Mouse (Mus musculus) forebrain, embryonic 10.5 days (tissue): Measurements from ENCODE around the gene Tmem268. TPM values are rescaled to one million over a fixed set of nuclear protein-coding genes. Genes with fewer than 3 reads are reported as not detected.
A peak's percentile ranks its signal among the peaks of the same experiment; 100 is the strongest.

Experiments
- DNase-seq: peaks from one replicate; pipeline ENCODE4 v3.0.0-alpha.2; 2017; ENCODE audit warnings: low spot score; ENCODE audit errors: extremely low spot score
- H3K27ac ChIP-seq: fragments of 300-500 bp; sonication (generic); 2 replicates; pipeline ENCODE4 v1.5.1; 2016; ENCODE audit warnings: mild to moderate bottlenecking
- H3K27me3 ChIP-seq: fragments of 300-500 bp; sonication (generic); 2 replicates; pipeline ENCODE4 v1.6.1; 2016; ENCODE audit warnings: mild to moderate bottlenecking; ENCODE audit not compliant: poor library complexity, severe bottlenecking
- H3K36me3 ChIP-seq: fragments of 300-500 bp; sonication (generic); replicated peaks from 2 replicates; pipeline ENCODE4 v1.6.1; 2016; ENCODE audit warnings: mild to moderate bottlenecking, moderate library complexity
- H3K4me1 ChIP-seq: fragments of 300-500 bp; sonication (generic); 2 replicates; pipeline ENCODE4 v1.6.1; 2016
- H3K4me3 ChIP-seq: fragments of 300-500 bp; sonication (generic); 2 replicates; pipeline ENCODE4 v1.5.1; 2016; ENCODE audit warnings: mild to moderate bottlenecking, moderate library complexity
- H3K9me3 ChIP-seq: fragments of 300-500 bp; sonication (generic); 2 replicates; pipeline ENCODE4 v1.6.1; 2016; ENCODE audit warnings: mild to moderate bottlenecking, moderate library complexity
- WGBS: fragments of 180-500 bp; shearing (Covaris S2); methylation state at CpG from one replicate; pipeline ENCODE4 v1.1.7; 2016; 5-methylcytosine and 5-hydroxymethylcytosine counted together
- polyA plus RNA-seq: library from polyadenylated mRNA; unstranded; fragments of >200 nt; fragmentation: Nextera tagmentation; extraction: Ambion mirVana; gene quantifications from 2 replicates; pipeline ENCODE4 v1.2.1, GENCODE M21; 2016

Tmem268 gene
- polyA plus RNA-seq, 1 experiment from 2014 or later = 9.5 TPM

GRCm38 (mm10) chr4:63559127-63559697, 631 bp downstream of the Tmem268 start:
- DNase-seq = no peak
- Histone ChIP-seq H3K27me3 (peaks cover 3% of the 10 kb centered on the region), H3K9me3 (no peaks in the 10 kb centered on the region), H3K4me3 (peak overlapping the region; percentile 64), H3K27ac (peak overlapping the region; percentile 94), H3K4me1 (peaks cover 55% of the 10 kb centered on the region), H3K36me3 (peaks cover 12% of the 10 kb centered on the region)
- WGBS = 49% methylated on average over 9 of the region's 9 CpGs

DNA sequence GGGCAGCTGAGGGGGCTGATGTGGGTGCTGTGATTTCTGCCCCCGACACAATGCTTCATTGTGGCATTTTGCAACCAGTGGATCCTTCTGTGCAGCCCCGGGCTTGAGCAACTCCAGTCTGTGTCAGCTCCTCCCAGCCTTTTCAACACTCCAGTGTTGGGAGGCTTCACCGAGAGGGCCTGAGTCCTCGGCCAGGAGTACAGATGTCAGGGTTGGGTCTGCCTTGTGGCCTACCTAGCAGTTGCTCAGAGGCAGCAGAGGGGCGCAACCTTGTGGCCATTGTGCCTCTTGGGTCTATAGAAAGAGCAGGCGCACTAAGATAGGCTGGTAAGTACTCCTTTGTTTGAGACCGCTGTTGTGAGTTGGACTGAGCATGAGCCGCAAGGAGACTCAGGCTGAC, 1.5 kb downstream of the Tmem268 start:
- no peak overlapping the region for H3K4me3 ChIP-seq
- peaks cover 54% of the 10 kb centered on the region for H3K4me1 ChIP-seq
- peaks cover 3% of the 10 kb centered on the region for H3K27me3 ChIP-seq
- DNase-seq = no peak
- H3K36me3 ChIP-seq = peaks cover 13% of the 10 kb centered on the region
- no peaks in the 10 kb centered on the region for H3K9me3 ChIP-seq
- WGBS = 58% methylated on average over 8 of the region's 8 CpGs
- peak overlapping the region; percentile 72 for H3K27ac ChIP-seq

GRCm38 (mm10) chr4:63561861-63562675, 3.5 kb downstream of the Tmem268 start:
- no peaks in the 10 kb centered on the region for H3K27me3 ChIP-seq
- H3K36me3 ChIP-seq = peaks cover 21% of the 10 kb centered on the region
- no peaks in the 10 kb centered on the region for H3K9me3 ChIP-seq
- 85% methylated on average over 7 of the region's 7 CpGs for WGBS
- H3K27ac ChIP-seq = no peak overlapping the region
- peaks cover 48% of the 10 kb centered on the region for H3K4me1 ChIP-seq
- H3K4me3 ChIP-seq = no peak overlapping the region
- DNase-seq = no peak

DNA sequence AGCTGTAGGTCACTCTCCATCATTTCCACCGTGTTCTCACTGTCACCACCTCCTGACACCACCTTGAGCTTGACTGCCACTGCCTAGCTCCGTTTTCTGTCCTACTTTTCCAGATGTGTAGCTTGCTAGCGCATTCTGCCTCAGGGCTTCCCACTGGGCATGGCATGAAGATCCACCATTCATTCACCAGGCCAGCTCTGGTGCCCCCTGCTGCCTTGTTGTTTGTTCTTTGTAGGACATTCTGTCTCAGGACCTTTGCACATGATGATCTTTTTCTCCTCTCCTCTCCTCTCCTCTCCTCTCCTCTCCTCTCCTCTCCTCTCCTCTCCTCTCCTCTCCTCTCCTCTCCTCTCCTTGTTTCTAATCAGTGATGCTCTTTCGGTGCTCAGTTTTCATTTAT, 4.2 kb downstream of the Tmem268 start:
- WGBS = 90% methylated on average over 4 of the region's 4 CpGs
- no peak overlapping the region for H3K4me3 ChIP-seq
- H3K36me3 ChIP-seq = peaks cover 21% of the 10 kb centered on the region
- no peak for DNase-seq
- peaks cover 41% of the 10 kb centered on the region for H3K4me1 ChIP-seq
- H3K9me3 ChIP-seq = no peaks in the 10 kb centered on the region
- no peak overlapping the region for H3K27ac ChIP-seq
- H3K27me3 ChIP-seq = no peaks in the 10 kb centered on the region

DNA sequence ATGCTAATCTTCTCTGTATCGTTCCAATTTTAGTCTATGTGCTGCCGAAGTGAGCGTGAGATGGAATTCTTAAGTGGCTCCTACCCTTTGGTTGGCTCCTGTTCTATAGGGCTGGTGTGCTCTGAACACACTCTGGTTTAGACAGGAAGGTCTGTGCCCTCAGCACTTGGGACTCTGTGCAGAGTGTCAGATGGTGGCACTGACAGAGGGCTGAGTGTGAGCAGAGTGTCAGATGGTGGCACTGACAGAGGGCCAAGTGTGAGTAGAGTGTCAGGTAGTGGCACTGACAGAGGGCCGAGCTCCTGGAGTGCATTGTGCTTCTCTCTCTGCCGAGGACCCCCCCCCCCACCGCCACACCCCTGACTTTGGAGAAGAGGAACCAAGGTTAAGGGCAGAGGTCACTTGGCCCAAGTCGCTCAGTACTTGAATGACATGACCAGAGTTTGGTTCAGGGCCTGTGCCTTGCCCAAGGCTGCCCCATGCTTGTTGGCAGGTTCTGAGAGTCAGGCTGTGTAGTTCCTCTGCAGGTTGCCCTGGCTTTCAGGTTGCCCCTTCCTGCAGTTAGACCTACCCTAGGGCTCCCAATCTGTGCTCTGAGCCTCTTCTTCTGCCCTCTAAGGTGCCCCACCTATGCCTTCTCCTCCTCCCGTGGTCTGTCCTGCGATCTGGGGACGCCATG, 9.3 kb downstream of the Tmem268 start:
- H3K9me3 ChIP-seq = no peaks in the 10 kb centered on the region
- no peak overlapping the region for H3K4me3 ChIP-seq
- DNase-seq = no peak
- 85% methylated on average over 10 of the region's 10 CpGs for WGBS
- peaks cover 28% of the 10 kb centered on the region for H3K36me3 ChIP-seq
- peaks cover 30% of the 10 kb centered on the region for H3K4me1 ChIP-seq
- 0 out of 2 replicates have a peak overlapping the region, but pooled peaks have one; percentile 16 for H3K27ac ChIP-seq
- no peaks in the 10 kb centered on the region for H3K27me3 ChIP-seq

DNA sequence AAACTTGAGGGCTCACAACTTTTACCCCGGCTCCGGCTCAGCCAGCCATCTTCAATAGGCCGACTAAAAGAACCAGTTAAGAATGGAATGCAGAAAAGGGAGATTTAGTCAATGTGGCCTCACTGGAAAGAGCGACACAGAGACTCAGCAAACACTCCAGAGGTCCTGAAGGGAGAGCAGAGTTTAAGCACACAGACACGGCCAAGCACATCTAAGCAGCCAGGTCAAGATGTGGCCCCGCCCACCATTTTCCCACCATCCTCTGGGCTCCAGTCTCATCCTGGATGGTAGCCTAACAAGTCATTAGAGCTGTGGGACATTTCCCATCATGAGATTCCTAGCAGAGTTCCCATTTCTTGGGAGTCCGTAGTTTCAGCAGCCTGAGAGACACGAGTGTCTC, 10.7 kb downstream of the Tmem268 start:
- Histone ChIP-seq H3K9me3 (peaks cover 3% of the 10 kb centered on the region; the same call in 1 of the 2 replicates), H3K4me1 (peaks cover 30% of the 10 kb centered on the region), H3K36me3 (peaks cover 37% of the 10 kb centered on the region), H3K27ac (peak overlapping the region; percentile 81), H3K4me3 (no peak overlapping the region), H3K27me3 (no peaks in the 10 kb centered on the region)
- WGBS = 85% methylated on average over 8 of the region's 8 CpGs
- no peak for DNase-seq

DNA sequence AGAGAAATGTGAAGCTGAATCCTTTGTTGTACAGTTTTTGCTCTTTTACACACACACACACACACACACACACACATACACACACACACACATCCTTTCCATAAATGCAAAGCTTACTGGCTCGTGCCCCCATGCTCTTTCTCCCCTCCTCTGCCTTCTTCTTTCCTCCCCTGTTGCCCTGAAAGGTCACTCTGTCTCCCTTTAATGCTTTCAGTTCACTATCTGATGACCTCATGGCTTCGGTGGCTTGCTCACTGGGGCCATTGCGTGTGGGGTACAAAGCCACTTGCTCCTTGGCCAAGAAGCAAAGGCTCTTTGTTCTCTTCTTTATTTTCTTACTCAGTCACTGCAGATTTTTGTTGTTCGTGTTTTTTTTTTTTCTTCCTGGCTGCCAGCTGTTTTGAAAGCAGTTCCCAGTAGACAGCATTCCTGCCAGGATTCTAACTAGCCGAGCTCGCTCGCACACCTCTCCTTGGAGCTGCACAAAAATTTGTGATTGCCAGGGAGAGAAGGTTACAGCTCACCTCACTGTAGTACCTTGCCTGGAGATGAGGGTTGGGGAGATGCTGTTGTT, 11.7 kb downstream of the Tmem268 start:
- Histone ChIP-seq H3K4me3 (no peak overlapping the region), H3K27ac (peak overlapping the region; percentile 81), H3K9me3 (peaks cover 3% of the 10 kb centered on the region; the same call in 1 of the 2 replicates), H3K36me3 (peaks cover 31% of the 10 kb centered on the region), H3K4me1 (peaks cover 30% of the 10 kb centered on the region), H3K27me3 (no peaks in the 10 kb centered on the region)
- no peak for DNase-seq
- 33% methylated on average over 7 of the region's 7 CpGs for WGBS

- WGBS = 92% methylated on average over 5 of the region's 5 CpGs
- no peak overlapping the region for H3K27ac ChIP-seq
- no peak for DNase-seq
- peaks cover 10% of the 10 kb centered on the region; the same call in 1 of the 2 replicates for H3K9me3 ChIP-seq
- peaks cover 25% of the 10 kb centered on the region for H3K36me3 ChIP-seq
- H3K4me3 ChIP-seq = no peak overlapping the region
- no peaks in the 10 kb centered on the region for H3K27me3 ChIP-seq
- H3K4me1 ChIP-seq = peaks cover 30% of the 10 kb centered on the region
Measured at GRCm38 (mm10) chr4:63572621-63573020, 14.0 kb downstream of the Tmem268 start.

DNA sequence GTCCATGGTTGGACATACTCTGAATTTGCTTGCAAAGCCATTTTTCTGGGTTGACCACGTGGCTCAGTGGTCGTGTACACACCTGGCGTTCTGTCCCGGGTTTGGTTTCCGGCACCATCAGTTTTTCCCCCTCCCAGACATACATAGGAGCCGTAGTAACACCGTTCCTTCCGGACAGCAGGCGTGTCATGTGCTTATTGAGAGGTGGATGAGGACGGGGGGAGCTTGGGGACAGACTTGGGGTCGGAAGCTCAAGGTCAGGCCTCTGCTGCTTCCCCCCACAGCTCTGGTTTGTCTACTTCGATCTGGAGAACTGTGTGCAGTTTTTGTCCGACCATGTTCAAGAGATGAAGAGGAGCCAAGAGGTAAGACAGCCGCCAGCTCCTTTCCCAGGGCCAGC, 21.1 kb downstream of the Tmem268 start:
- WGBS = 85% methylated on average over 14 of the region's 14 CpGs
- no peak for DNase-seq
- Histone ChIP-seq H3K27ac (peak overlapping the region; percentile 82), H3K4me1 (peaks cover 26% of the 10 kb centered on the region), H3K4me3 (no peak overlapping the region), H3K27me3 (no peaks in the 10 kb centered on the region), H3K9me3 (peaks cover 12% of the 10 kb centered on the region; the same call in 1 of the 2 replicates), H3K36me3 (peaks cover 21% of the 10 kb centered on the region)

DNA sequence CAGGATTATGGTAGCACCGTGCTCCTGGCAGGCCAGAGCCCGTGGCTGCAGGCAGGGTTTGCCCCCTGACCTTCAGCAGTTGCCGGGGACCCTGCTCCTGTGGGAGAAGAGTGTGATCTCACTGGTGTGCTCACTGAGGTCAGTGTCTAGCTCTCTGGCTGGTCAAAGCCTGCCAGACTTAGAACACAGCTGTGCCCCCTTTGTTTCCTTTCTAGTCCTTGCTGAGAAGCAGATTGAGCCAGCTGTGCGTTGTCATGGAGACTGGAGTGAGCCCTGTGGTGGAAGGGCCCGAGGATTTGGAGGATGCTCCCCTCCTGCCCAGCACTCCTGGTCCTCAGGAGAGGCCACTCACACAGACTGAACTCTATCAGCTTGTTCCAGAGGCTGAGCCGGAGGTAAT, 21.5 kb downstream of the Tmem268 start:
- 23% methylated on average over 6 of the region's 6 CpGs for WGBS

GRCm38 (mm10) chr4:63582580-63582979, 24.0 kb downstream of the Tmem268 start:
- no peaks in the 10 kb centered on the region for H3K27me3 ChIP-seq
- no peak overlapping the region for H3K4me3 ChIP-seq
- DNase-seq = peak; percentile 50
- H3K4me1 ChIP-seq = peaks cover 26% of the 10 kb centered on the region
- H3K36me3 ChIP-seq = peaks cover 15% of the 10 kb centered on the region
- peak overlapping the region; percentile 69 for H3K27ac ChIP-seq
- 55% methylated on average over 5 of the region's 5 CpGs for WGBS
- H3K9me3 ChIP-seq = peaks cover 5% of the 10 kb centered on the region; the same call in 1 of the 2 replicates

More for the DNA sequence above, 21.5 kb downstream of the Tmem268 start:
- H3K4me1 ChIP-seq = peaks cover 26% of the 10 kb centered on the region
- H3K27ac ChIP-seq = peak overlapping the region; percentile 82
- H3K9me3 ChIP-seq = peaks cover 12% of the 10 kb centered on the region; the same call in 1 of the 2 replicates
- peak; percentile 66 for DNase-seq
- no peaks in the 10 kb centered on the region for H3K27me3 ChIP-seq
- H3K36me3 ChIP-seq = peaks cover 21% of the 10 kb centered on the region
- no peak overlapping the region; the same call in 1 of the 2 replicates for H3K4me3 ChIP-seq

- WGBS = 86% methylated on average over 10 of the region's 10 CpGs
- H3K9me3 ChIP-seq = no peaks in the 10 kb centered on the region
Measured at GRCm38 (mm10) chr4:63585216-63585615, 26.6 kb downstream of the Tmem268 start.

More at GRCm38 (mm10) chr4:63585216-63585615, 26.6 kb downstream of the Tmem268 start:
- H3K4me3 ChIP-seq = no peak overlapping the region
- 0 out of 2 replicates have a peak, but pooled peaks cover 7% of the 10 kb centered on the region for H3K36me3 ChIP-seq
- H3K27ac ChIP-seq = no peak overlapping the region
- no peak for DNase-seq
- peaks cover 16% of the 10 kb centered on the region for H3K4me1 ChIP-seq
- no peaks in the 10 kb centered on the region for H3K27me3 ChIP-seq
